Mouse (Mus musculus): ENCODE results near the gene Slc44a1.

- TF ChIP-seq TAL1 (IDR thresholded peaks at IDR 0.05; ENCODE audit: low read length) (no peak), GATA1 (IDR thresholded peaks at IDR 0.05; ENCODE audit: low read length) (no peak)
These were observed 149.9 kb downstream of the Slc44a1 start for GRCm38 (mm10) chr4:53590163-53590562.
